Mouse (Mus musculus) hindbrain, embryonic 12.5 days (tissue): Measurements from ENCODE around the gene Gm26938. TPM values are rescaled to one million over a fixed set of nuclear protein-coding genes. Genes with fewer than 3 reads are reported as not detected.
A peak's percentile ranks its signal among the peaks of the same experiment; 100 is the strongest.

Experiments
- ATAC-seq: fragments of 200-750 bp; cut with Nextera tagmentation; 2 replicates; pipeline ENCODE4 v1.8.0; 2017; ENCODE audit warnings: moderate TSS enrichment; ENCODE audit not compliant: low FRiP score
- H3K27ac ChIP-seq: fragments of 300-500 bp; sonication (generic); 2 replicates; pipeline ENCODE4 v1.5.1; 2016; ENCODE audit warnings: mild to moderate bottlenecking
- H3K27me3 ChIP-seq: fragments of 300-500 bp; sonication (generic); 2 replicates; pipeline ENCODE4 v1.6.1; 2016; ENCODE audit warnings: mild to moderate bottlenecking
- H3K36me3 ChIP-seq: fragments of 300-500 bp; sonication (generic); 2 replicates; pipeline ENCODE4 v1.6.1; 2016; ENCODE audit warnings: mild to moderate bottlenecking
- H3K4me1 ChIP-seq: fragments of 300-500 bp; sonication (generic); 2 replicates; pipeline ENCODE4 v1.6.1; 2016
- H3K4me2 ChIP-seq: fragments of 300-500 bp; sonication (generic); replicated peaks from 2 replicates; pipeline ENCODE4 v1.6.1; 2016; ENCODE audit warnings: mild to moderate bottlenecking
- H3K4me3 ChIP-seq: fragments of 300-500 bp; sonication (generic); 2 replicates; pipeline ENCODE4 v1.5.1; 2016; ENCODE audit warnings: mild to moderate bottlenecking
- H3K9ac ChIP-seq: fragments of 300-500 bp; sonication (generic); 2 replicates; pipeline ENCODE4 v1.6.1; 2016; ENCODE audit warnings: mild to moderate bottlenecking, moderate library complexity
- H3K9me3 ChIP-seq: fragments of 300-500 bp; sonication (generic); replicated peaks from 2 replicates; pipeline ENCODE4 v1.6.1; 2016; ENCODE audit warnings: mild to moderate bottlenecking
- WGBS: fragments of 180-500 bp; shearing (Covaris S2); methylation state at CpG from one replicate; pipeline ENCODE4 v1.1.7; 2016; 5-methylcytosine and 5-hydroxymethylcytosine counted together
- polyA plus RNA-seq: library from polyadenylated mRNA; unstranded; fragments of >200 nt; fragmentation: Nextera tagmentation; extraction: Ambion mirVana; gene quantifications from 2 replicates; pipeline ENCODE4 v1.2.1, GENCODE M21; 2016

Gm26938 gene
- polyA plus RNA-seq, 1 experiment from 2014 or later, result not detected

GRCm38 (mm10) chr5:139812398-139813125 is 13.6 kb downstream of the Gm26938 start:
- ATAC-seq, result no peak

GRCm38 (mm10) chr5:139811677-139812397 is 14.4 kb downstream of the Gm26938 start:
- Histone ChIP-seq H3K4me2 (no peak overlapping the region), H3K9ac (no peak overlapping the region), H3K27me3 (peaks cover 54% of the 10 kb centered on the region), H3K27ac (no peak overlapping the region), H3K4me1 (no peaks in the 10 kb centered on the region), H3K4me3 (no peak overlapping the region), H3K9me3 (no peaks in the 10 kb centered on the region), H3K36me3 (no peaks in the 10 kb centered on the region)
- ATAC-seq, result no peak
- 80% methylated on average over 15 of the region's 15 CpGs for WGBS

More at GRCm38 (mm10) chr5:139812398-139813125, 13.6 kb downstream of the Gm26938 start:
- no peak overlapping the region for H3K9ac ChIP-seq
- no peak overlapping the region for H3K4me2 ChIP-seq
- H3K4me3 ChIP-seq, result no peak overlapping the region
- H3K4me1 ChIP-seq, result no peaks in the 10 kb centered on the region
- H3K9me3 ChIP-seq, result no peaks in the 10 kb centered on the region
- peaks cover 54% of the 10 kb centered on the region for H3K27me3 ChIP-seq
- H3K36me3 ChIP-seq, result no peaks in the 10 kb centered on the region
- no peak overlapping the region for H3K27ac ChIP-seq
- WGBS, result 72% methylated on average over 20 of the region's 20 CpGs

- WGBS, result 47% methylated on average over 4 of the region's 4 CpGs
- H3K27ac ChIP-seq, result no peak overlapping the region
- no peak overlapping the region for H3K4me2 ChIP-seq
- H3K9ac ChIP-seq, result no peak overlapping the region
- no peaks in the 10 kb centered on the region for H3K36me3 ChIP-seq
- H3K9me3 ChIP-seq, result no peaks in the 10 kb centered on the region
- H3K27me3 ChIP-seq, result peaks cover 31% of the 10 kb centered on the region
- H3K4me3 ChIP-seq, result no peak overlapping the region
- H3K4me1 ChIP-seq, result no peaks in the 10 kb centered on the region
- no peak for ATAC-seq
Observed at GRCm38 (mm10) chr5:139809397-139809796, 16.8 kb downstream of the Gm26938 start.

GRCm38 (mm10) chr5:139805924-139806323 is 20.3 kb downstream of the Gm26938 start:
- 89% methylated on average over 8 of the region's 8 CpGs for WGBS
- H3K27ac ChIP-seq, result no peak overlapping the region
- H3K36me3 ChIP-seq, result peaks cover 10% of the 10 kb centered on the region
- no peak overlapping the region for H3K4me3 ChIP-seq
- H3K9ac ChIP-seq, result no peak overlapping the region
- ATAC-seq, result no peak
- H3K4me2 ChIP-seq, result no peak overlapping the region
- H3K9me3 ChIP-seq, result no peaks in the 10 kb centered on the region
- peaks cover 13% of the 10 kb centered on the region for H3K4me1 ChIP-seq
- H3K27me3 ChIP-seq, result peaks cover 15% of the 10 kb centered on the region

GRCm38 (mm10) chr5:139804573-139805111 is 21.6 kb downstream of the Gm26938 start:
- no peak overlapping the region for H3K9ac ChIP-seq
- no peak for ATAC-seq
- peaks cover 28% of the 10 kb centered on the region for H3K27me3 ChIP-seq
- 88% methylated on average over 11 of the region's 11 CpGs for WGBS
- H3K4me3 ChIP-seq, result no peak overlapping the region
- H3K36me3 ChIP-seq, result peaks cover 23% of the 10 kb centered on the region
- H3K9me3 ChIP-seq, result no peaks in the 10 kb centered on the region
- H3K27ac ChIP-seq, result no peak overlapping the region
- peaks cover 18% of the 10 kb centered on the region for H3K4me1 ChIP-seq
- H3K4me2 ChIP-seq, result no peak overlapping the region

- 0 out of 2 replicates have a peak overlapping the region, but pooled peaks have one; percentile 19 for H3K9ac ChIP-seq
- peaks cover 33% of the 10 kb centered on the region for H3K27me3 ChIP-seq
- ATAC-seq, result peak; percentile 60
- H3K36me3 ChIP-seq, result peaks cover 24% of the 10 kb centered on the region
- peaks cover 23% of the 10 kb centered on the region for H3K4me1 ChIP-seq
- H3K9me3 ChIP-seq, result no peaks in the 10 kb centered on the region
- H3K4me3 ChIP-seq, result 0 out of 2 replicates have a peak overlapping the region, but pooled peaks have one; percentile 2
- peak overlapping the region; percentile 26; the same call in 1 of the 2 replicates for H3K4me2 ChIP-seq
- WGBS, result 8% methylated on average over 6 of the region's 6 CpGs
- no peak overlapping the region for H3K27ac ChIP-seq
Observed at GRCm38 (mm10) chr5:139804107-139804551, 22.1 kb downstream of the Gm26938 start.

DNA sequence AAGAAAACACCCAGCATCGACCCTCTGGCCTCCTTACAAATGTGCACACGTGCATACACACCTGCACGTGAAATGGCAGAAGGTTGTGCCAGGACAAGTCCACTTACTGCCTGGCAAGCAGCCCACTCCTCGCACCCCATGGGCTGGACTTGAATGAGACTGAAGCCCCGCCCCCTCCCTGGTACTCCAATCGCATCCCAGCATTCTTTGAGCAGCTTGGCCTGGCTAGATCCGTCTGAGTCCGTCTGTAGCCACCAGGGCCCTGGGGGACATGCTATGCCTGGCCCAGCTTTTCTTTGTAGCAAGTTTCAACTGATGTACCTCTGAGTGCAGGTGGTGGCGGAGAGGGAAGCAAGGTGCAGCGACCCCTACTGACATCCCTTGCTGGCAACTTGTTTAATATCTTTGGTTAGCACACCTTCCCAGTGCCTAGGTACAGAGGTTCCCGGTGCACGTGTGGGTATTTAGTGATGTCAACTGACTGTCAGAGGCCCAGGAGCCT is 22.6 kb downstream of the Gm26938 start:
- H3K27ac ChIP-seq, result no peak overlapping the region
- peak; percentile 79 for ATAC-seq
- 0 out of 2 replicates have a peak overlapping the region, but pooled peaks have one; percentile 19 for H3K9ac ChIP-seq
- peak overlapping the region; percentile 26; the same call in 1 of the 2 replicates for H3K4me2 ChIP-seq
- peaks cover 27% of the 10 kb centered on the region for H3K4me1 ChIP-seq
- no peaks in the 10 kb centered on the region for H3K9me3 ChIP-seq
- WGBS, result 10% methylated on average over 12 of the region's 12 CpGs
- 0 out of 2 replicates have a peak overlapping the region, but pooled peaks have one; percentile 2 for H3K4me3 ChIP-seq
- H3K36me3 ChIP-seq, result peaks cover 24% of the 10 kb centered on the region
- H3K27me3 ChIP-seq, result peaks cover 36% of the 10 kb centered on the region

- 79% methylated on average over 8 of the region's 8 CpGs for WGBS
- Histone ChIP-seq H3K9ac (no peak overlapping the region), H3K27ac (no peak overlapping the region), H3K27me3 (peaks cover 36% of the 10 kb centered on the region), H3K4me1 (peaks cover 32% of the 10 kb centered on the region), H3K4me3 (no peak overlapping the region), H3K4me2 (no peak overlapping the region), H3K9me3 (no peaks in the 10 kb centered on the region), H3K36me3 (peaks cover 24% of the 10 kb centered on the region)
- no peak for ATAC-seq
Observed at GRCm38 (mm10) chr5:139803165-139803564, 23.0 kb downstream of the Gm26938 start.

- H3K36me3 ChIP-seq, result peaks cover 24% of the 10 kb centered on the region
- H3K27ac ChIP-seq, result no peak overlapping the region
- no peaks in the 10 kb centered on the region for H3K9me3 ChIP-seq
- WGBS, result 93% methylated on average over 10 of the region's 10 CpGs
- H3K4me3 ChIP-seq, result no peak overlapping the region
- no peak overlapping the region for H3K4me2 ChIP-seq
- H3K27me3 ChIP-seq, result peaks cover 36% of the 10 kb centered on the region
- H3K9ac ChIP-seq, result no peak overlapping the region
- ATAC-seq, result no peak
- H3K4me1 ChIP-seq, result peaks cover 45% of the 10 kb centered on the region
Observed at GRCm38 (mm10) chr5:139801880-139802279, 24.3 kb downstream of the Gm26938 start.

GRCm38 (mm10) chr5:139801231-139801630 is 25.0 kb downstream of the Gm26938 start:
- WGBS, result 96% methylated on average over 8 of the region's 8 CpGs
- Histone ChIP-seq H3K36me3 (peaks cover 24% of the 10 kb centered on the region), H3K4me3 (no peak overlapping the region), H3K4me2 (no peak overlapping the region), H3K27ac (no peak overlapping the region), H3K9me3 (no peaks in the 10 kb centered on the region), H3K9ac (no peak overlapping the region), H3K4me1 (peaks cover 52% of the 10 kb centered on the region), H3K27me3 (peaks cover 36% of the 10 kb centered on the region)
- ATAC-seq, result no peak

GRCm38 (mm10) chr5:139799801-139800590 is 26.2 kb downstream of the Gm26938 start:
- WGBS, result 90% methylated on average over 33 of the region's 33 CpGs
- Histone ChIP-seq H3K4me3 (no peak overlapping the region), H3K27ac (no peak overlapping the region), H3K27me3 (peaks cover 47% of the 10 kb centered on the region), H3K9me3 (no peaks in the 10 kb centered on the region), H3K4me1 (peaks cover 61% of the 10 kb centered on the region), H3K36me3 (peaks cover 24% of the 10 kb centered on the region), H3K9ac (peak overlapping the region; percentile 8; the same call in 1 of the 2 replicates), H3K4me2 (no peak overlapping the region)
- no peak for ATAC-seq
